Mouse (Mus musculus) erythroblast, embryonic 14.5 days (primary cell): ENCODE data around the gene Hnrnph2.

Source experiments
- GATA1 ChIP-seq: IDR thresholded peaks from 2 replicates; pipeline ENCODE4 v1.6.1; 2012; ENCODE audit warnings: low read length, inconsistent platforms, mixed read lengths
- TAL1 ChIP-seq: IDR thresholded peaks from 3 replicates; pipeline ENCODE4 v1.6.1; 2012; ENCODE audit warnings: low read length, inconsistent platforms, mixed read lengths

DNA sequence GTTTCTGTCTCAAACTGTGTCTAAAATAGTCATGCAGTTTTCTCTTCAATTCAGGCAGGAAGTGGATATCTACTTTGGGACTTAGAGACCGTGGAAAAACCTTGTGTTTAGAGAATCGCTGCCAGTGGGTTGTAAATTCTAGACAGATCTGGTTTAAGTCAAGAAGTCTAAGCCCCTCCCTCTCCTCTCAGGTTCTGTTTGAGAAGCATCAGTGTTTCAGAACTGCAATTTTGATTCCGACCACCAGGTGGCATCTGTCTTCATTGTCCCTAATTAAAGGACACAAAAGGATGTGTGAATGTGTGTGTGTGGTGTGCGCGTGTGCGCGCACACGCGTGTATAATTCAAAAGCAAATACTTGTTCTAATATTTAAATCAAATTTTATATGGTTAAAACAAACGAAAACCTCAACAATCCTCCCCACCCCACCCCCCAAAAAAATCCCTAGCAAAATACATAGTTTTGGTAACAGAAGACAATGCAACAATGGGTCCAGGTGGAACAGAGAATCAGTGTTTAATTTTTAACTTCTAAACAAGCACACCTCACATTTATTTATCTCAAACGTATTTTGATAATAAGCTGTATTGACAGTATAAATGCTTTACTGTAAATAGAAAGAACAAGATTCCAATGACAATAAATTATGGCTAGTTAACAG, 47.2 kb downstream of the Hnrnph2 start:
- TF ChIP-seq TAL1, result no peak
- TF ChIP-seq GATA1, result no peak
